Mouse (Mus musculus) hindbrain, embryonic 10.5 days (tissue): ENCODE data around the gene Timp3. TPM values are rescaled to one million over a fixed set of nuclear protein-coding genes. Genes with fewer than 3 reads are reported as not detected.

Source experiments
- DNase-seq: peaks from one replicate; pipeline ENCODE4 v3.0.0-alpha.2; 2017; ENCODE audit warnings: low spot score
- H3K27ac ChIP-seq: fragments of 300-500 bp; sonication (generic); 2 replicates; pipeline ENCODE4 v1.5.1; 2016; ENCODE audit warnings: mild to moderate bottlenecking, moderate library complexity
- H3K27me3 ChIP-seq: fragments of 300-500 bp; sonication (generic); 2 replicates; pipeline ENCODE4 v1.6.1; 2016; ENCODE audit warnings: mild to moderate bottlenecking; ENCODE audit not compliant: poor library complexity, insufficient read depth, severe bottlenecking
- H3K36me3 ChIP-seq: fragments of 300-500 bp; sonication (generic); 2 replicates; pipeline ENCODE4 v1.6.1; 2016; ENCODE audit warnings: mild to moderate bottlenecking, moderate library complexity
- H3K4me1 ChIP-seq: fragments of 300-500 bp; sonication (generic); replicated peaks from 2 replicates; pipeline ENCODE4 v1.6.1; 2016; ENCODE audit warnings: mild to moderate bottlenecking
- H3K4me3 ChIP-seq: fragments of 300-500 bp; sonication (generic); 2 replicates; pipeline ENCODE4 v1.5.1; 2016; ENCODE audit warnings: mild to moderate bottlenecking, moderate library complexity
- H3K9me3 ChIP-seq: fragments of 300-500 bp; sonication (generic); 2 replicates; pipeline ENCODE4 v1.6.1; 2016; ENCODE audit warnings: mild to moderate bottlenecking, moderate library complexity
- WGBS: fragments of 180-500 bp; shearing (Covaris S2); methylation state at CpG from one replicate; pipeline ENCODE4 v1.1.7; 2016; 5-methylcytosine and 5-hydroxymethylcytosine counted together
- polyA plus RNA-seq: library from polyadenylated mRNA; unstranded; fragments of >200 nt; fragmentation: Nextera tagmentation; extraction: Ambion mirVana; gene quantifications from 2 replicates; pipeline ENCODE4 v1.2.1, GENCODE M21; 2016

Timp3 gene
- polyA plus RNA-seq, 1 experiment from 2014 or later = 24.8 TPM

DNA sequence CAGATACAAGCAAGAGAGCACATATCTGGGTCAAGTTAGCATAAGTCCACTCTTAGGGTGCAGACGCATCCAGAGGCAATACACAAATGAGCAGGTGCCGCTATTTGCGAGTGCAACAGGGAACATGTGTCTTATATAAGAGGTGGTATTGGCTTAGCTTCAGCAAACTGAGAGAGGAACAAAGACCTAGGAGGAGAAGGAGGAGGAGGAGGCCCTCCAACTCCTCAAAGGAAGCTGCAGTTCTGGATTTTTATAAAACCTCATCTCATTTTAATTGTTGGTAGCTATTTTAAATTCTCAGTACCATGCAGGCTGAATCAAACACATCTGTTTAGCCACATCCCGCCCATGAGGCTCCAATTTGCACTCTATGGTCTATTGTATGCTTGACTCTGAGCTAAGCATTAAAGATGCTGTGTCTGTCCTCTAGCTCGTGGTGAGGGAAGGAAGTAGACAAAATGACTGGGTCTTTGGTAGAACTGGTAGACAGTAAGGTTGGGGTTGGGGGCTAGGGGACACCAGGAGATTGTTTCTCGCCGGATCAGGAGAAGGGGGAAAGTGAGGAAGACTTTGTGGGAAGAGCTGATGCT, 20.5 kb upstream of the Timp3 start:
- H3K27ac ChIP-seq = no peak overlapping the region
- no peak overlapping the region for H3K4me3 ChIP-seq
- H3K9me3 ChIP-seq = no peaks in the 10 kb centered on the region
- 93% methylated on average over 7 of the region's 7 CpGs for WGBS
- H3K4me1 ChIP-seq = no peaks in the 10 kb centered on the region
- H3K27me3 ChIP-seq = no peaks in the 10 kb centered on the region
- H3K36me3 ChIP-seq = no peaks in the 10 kb centered on the region
- DNase-seq = no peak

DNA sequence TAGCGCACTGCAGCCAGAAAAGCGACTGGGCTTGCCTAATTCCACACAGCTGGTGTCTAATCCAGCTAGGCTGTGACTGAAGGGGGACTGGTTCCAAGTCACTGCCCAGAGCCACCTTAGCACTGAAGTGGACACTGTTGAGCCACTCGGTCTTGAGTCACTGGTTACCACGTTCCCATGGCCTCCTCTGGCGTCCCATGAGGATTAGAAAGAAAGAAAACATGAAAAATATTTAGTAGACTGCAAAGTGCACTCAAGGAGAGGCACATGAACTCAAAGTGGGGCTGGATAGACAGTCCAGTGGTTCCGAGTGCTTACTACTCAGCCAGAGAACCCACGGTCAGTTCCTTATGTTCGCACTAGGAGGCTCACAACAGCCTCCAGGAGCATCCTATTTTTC, 18.9 kb upstream of the Timp3 start:
- H3K36me3 ChIP-seq = no peaks in the 10 kb centered on the region
- H3K4me1 ChIP-seq = no peaks in the 10 kb centered on the region
- H3K4me3 ChIP-seq = no peak overlapping the region
- H3K27ac ChIP-seq = no peak overlapping the region
- no peaks in the 10 kb centered on the region for H3K9me3 ChIP-seq
- H3K27me3 ChIP-seq = no peaks in the 10 kb centered on the region
- 90% methylated on average over 8 of the region's 8 CpGs for WGBS
- DNase-seq = no peak

DNA sequence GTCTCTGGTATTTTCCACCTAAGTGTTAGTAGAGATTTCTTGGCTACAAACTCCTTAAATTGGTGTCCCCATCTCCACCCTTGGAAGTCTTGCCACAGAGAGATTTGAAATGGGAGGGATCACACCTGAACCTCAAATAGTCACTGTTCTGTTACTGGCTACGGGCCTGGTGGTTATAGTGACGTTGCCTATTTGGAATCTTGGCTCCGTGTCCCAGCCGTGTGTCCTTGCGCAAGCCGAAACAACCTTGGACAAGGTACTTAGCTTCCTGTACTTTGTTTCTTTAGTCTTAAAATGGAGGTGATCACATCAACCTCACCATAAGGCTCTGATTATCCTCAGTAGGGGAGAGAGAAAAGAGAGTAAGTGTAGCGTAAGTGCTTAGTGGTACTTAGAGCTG, 13.7 kb upstream of the Timp3 start:
- no peak overlapping the region for H3K4me3 ChIP-seq
- no peaks in the 10 kb centered on the region for H3K27me3 ChIP-seq
- 92% methylated on average over 7 of the region's 7 CpGs for WGBS
- H3K9me3 ChIP-seq = no peaks in the 10 kb centered on the region
- no peaks in the 10 kb centered on the region for H3K4me1 ChIP-seq
- no peak overlapping the region for H3K27ac ChIP-seq
- no peak for DNase-seq
- no peaks in the 10 kb centered on the region for H3K36me3 ChIP-seq

DNA sequence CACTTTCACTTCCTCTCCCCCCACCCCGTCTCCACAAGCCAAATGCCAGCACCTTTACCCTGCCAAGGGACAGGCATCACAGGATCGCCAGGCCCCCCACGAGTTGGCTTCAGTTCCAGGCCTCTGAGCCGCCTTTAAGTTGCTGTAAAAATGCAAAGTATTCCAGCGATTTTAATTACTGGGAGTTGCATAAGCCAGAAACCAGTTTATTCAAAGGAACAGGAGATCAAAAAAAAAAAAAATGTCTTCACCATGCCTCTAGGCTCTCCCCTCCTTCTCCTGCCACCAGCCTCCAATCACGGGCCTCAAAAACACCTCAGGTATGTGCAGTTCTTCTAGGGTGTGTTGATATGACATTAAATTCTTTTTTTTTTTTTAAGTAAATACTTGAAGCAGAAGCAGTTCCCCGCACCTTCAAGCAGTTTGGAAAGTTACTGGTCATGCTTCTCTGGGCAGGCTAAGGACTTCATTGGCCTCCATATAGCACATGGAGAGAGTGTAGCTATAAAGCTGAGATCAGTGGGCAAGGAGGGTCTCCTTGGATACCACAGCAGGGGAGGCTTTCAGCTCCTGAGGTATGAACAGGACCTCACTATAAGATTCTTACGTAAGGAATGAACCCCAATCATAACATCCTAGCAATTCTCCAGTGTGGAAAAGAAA, 9.9 kb upstream of the Timp3 start:
- no peaks in the 10 kb centered on the region for H3K27me3 ChIP-seq
- H3K4me1 ChIP-seq = peaks cover 10% of the 10 kb centered on the region
- no peak overlapping the region for H3K27ac ChIP-seq
- no peak overlapping the region for H3K4me3 ChIP-seq
- DNase-seq = no peak
- WGBS = 84% methylated on average over 8 of the region's 8 CpGs
- no peaks in the 10 kb centered on the region for H3K36me3 ChIP-seq
- no peaks in the 10 kb centered on the region for H3K9me3 ChIP-seq

DNA sequence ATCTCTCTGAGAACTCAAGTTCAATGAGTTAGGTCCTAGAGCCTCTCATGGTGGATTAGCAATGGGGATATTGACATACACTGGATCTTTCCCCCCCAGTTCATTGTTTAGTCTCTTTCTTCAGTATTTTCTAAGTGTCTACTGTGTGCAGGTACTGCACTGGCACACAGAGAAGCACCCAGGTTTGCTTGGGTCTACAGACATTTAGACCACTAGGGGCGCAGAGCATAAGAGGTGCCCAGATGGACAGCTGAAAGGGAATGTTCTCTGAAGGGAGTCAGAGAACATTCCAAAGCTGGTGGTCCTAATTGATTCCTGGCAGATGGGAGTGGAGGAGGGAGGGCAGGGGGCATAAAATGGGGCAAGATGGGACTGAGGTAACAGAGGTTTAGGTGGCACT, 6.3 kb upstream of the Timp3 start:
- H3K9me3 ChIP-seq = no peaks in the 10 kb centered on the region
- H3K4me1 ChIP-seq = peaks cover 21% of the 10 kb centered on the region
- peaks cover 24% of the 10 kb centered on the region for H3K27me3 ChIP-seq
- no peak overlapping the region for H3K4me3 ChIP-seq
- DNase-seq = no peak
- 87% methylated on average over 1 of the region's 1 CpGs for WGBS
- no peaks in the 10 kb centered on the region for H3K36me3 ChIP-seq
- no peak overlapping the region for H3K27ac ChIP-seq

DNA sequence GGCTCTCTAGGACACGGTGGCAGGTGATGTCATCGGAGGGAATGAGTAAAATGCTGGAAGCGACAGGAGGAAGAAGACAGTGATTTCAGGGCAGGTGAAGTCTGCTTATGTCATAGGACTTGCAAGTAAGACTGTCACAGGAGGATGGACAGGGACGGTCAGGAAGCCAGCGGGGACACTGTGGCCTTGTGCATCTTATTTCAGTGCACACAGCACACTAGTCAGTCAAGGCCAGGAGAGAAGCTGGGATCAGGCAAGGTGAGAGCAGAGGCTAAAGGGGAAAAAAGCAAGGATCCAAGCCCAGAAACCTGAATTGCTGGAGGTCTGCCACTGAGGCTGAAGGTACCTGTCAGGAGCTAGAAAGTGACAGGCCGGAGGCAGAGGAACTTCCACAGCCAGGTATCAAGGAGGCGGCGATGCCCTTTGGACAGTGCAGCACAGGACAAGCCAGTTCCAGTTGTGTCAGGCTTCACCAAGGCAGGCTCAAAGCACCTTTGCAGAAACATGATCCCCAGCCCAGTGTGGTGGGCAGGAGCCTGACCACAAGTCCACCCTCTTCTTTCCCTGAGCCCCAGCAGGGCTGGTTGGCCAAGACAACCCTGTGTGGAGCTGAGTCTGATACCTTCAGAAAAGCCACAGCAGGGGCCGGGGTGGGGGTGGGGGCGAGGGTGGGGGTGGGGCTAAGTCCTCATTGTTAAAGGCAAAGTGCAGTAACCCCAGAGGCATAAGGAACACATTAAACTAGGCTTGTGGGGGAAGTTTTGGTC, 5.4 kb upstream of the Timp3 start:
- 59% methylated on average over 10 of the region's 10 CpGs for WGBS
- H3K27me3 ChIP-seq = peaks cover 33% of the 10 kb centered on the region
- no peaks in the 10 kb centered on the region for H3K9me3 ChIP-seq
- peaks cover 23% of the 10 kb centered on the region for H3K4me1 ChIP-seq
- DNase-seq = peak; percentile 36
- no peaks in the 10 kb centered on the region for H3K36me3 ChIP-seq
- no peak overlapping the region for H3K4me3 ChIP-seq
- peak overlapping the region; percentile 77 for H3K27ac ChIP-seq

DNA sequence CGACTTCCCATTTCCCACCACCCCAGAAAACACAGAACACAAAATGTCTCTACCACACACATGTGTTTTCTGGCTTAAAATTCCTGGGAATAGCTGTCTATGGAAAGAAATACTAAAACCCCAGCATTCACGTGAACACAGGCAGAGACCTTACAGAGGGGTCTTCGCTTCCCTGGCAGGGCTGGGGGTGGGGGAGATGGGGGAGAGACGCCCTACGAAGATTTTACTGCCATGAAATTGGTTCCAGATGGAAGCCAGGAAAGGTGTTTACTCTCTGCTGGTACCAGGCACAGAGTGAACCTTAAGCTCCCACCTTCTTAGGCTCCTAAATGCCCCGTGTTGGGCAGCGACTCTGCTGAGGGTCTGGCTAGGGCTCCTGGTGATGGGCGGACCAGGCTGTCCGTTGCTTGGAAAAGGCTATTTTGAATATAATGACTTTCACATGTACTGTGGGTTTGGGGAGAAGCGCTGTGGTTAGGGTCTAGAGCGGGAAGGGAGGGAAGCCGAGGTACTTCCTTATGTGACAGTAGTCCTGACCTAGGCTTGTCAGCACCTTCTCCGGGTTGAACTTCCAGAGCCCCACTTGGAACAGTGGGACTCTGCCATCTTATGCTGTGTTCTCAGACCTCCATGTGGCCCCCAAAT, 4.6 kb upstream of the Timp3 start:
- Histone ChIP-seq H3K4me3 (peak overlapping the region; percentile 42), H3K27ac (peak overlapping the region; percentile 77), H3K4me1 (peaks cover 31% of the 10 kb centered on the region), H3K9me3 (no peaks in the 10 kb centered on the region), H3K36me3 (no peaks in the 10 kb centered on the region), H3K27me3 (peaks cover 34% of the 10 kb centered on the region)
- 17% methylated on average over 13 of the region's 13 CpGs for WGBS
- no peak for DNase-seq

DNA sequence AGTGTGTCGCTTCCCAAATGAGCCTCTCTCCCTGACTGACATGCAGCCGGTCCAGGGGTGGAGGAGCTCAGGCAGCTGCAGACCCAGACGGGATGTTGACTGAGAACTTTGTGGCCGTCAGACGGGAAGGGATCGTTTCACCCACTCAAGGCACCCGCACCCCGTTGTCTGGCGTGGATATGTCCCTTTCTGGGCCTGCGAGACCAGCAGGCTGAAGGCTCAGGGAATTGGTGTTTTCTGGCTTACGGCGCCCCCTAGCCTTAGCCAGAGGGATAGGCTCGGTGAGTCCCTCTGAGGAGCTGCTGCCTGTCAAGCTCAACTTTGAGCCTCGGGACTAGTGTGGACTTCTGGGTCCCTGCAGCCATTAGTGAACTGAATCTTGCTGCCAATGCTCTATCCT, 4.1 kb upstream of the Timp3 start:
- peaks cover 36% of the 10 kb centered on the region for H3K4me1 ChIP-seq
- no peaks in the 10 kb centered on the region for H3K9me3 ChIP-seq
- H3K36me3 ChIP-seq = no peaks in the 10 kb centered on the region
- peak; percentile 83 for DNase-seq
- H3K27me3 ChIP-seq = peaks cover 35% of the 10 kb centered on the region
- 5% methylated on average over 14 of the region's 14 CpGs for WGBS
- peak overlapping the region; percentile 77 for H3K27ac ChIP-seq
- H3K4me3 ChIP-seq = peak overlapping the region; percentile 42

DNA sequence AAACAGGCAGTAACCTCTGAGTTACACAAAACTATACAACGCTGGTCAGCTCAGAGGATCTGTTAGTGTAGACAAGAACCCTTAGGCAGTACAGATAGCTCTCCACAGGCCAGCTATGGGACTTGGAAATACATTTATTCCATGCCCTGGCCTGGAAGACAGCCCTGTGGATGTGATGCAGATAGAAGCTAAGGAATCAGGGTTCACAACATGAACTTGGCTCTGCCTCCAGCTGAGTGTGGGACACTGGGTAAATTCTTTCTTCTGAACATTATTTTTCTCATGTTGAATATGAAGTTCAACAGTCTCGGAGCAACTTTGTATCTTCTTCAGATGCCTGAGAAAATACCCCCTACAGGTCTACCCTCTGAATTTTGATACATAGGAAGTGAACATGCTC, 2.9 kb upstream of the Timp3 start:
- WGBS = 88% methylated on average over 2 of the region's 2 CpGs
- Histone ChIP-seq H3K27ac (no peak overlapping the region), H3K27me3 (peaks cover 47% of the 10 kb centered on the region), H3K9me3 (no peaks in the 10 kb centered on the region), H3K4me3 (no peak overlapping the region), H3K4me1 (peaks cover 48% of the 10 kb centered on the region), H3K36me3 (no peaks in the 10 kb centered on the region)
- DNase-seq = no peak

DNA sequence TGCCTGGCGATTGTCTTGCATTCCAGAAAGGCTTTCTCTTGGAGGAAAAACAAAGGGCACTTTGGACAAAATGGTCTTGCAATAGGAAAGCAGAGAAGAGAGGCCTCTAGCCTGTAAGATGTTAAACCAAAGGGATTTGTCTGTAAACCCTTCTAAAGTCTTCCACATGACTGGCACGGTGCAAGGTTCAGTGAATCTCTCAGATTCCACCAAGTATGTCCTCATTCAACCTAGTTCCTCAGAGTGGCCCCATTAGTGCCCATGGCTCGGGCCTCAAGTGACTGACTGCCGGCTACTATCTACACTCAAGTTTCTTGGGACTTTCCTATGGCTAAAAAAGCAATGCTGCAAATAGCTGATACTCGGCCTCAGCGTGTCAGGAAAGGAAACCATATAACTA, 1.8 kb upstream of the Timp3 start:
- 73% methylated on average over 6 of the region's 6 CpGs for WGBS
- Histone ChIP-seq H3K9me3 (no peaks in the 10 kb centered on the region), H3K27ac (no peak overlapping the region), H3K36me3 (no peaks in the 10 kb centered on the region), H3K4me1 (peaks cover 58% of the 10 kb centered on the region), H3K4me3 (no peak overlapping the region), H3K27me3 (peaks cover 50% of the 10 kb centered on the region)
- no peak for DNase-seq

DNA sequence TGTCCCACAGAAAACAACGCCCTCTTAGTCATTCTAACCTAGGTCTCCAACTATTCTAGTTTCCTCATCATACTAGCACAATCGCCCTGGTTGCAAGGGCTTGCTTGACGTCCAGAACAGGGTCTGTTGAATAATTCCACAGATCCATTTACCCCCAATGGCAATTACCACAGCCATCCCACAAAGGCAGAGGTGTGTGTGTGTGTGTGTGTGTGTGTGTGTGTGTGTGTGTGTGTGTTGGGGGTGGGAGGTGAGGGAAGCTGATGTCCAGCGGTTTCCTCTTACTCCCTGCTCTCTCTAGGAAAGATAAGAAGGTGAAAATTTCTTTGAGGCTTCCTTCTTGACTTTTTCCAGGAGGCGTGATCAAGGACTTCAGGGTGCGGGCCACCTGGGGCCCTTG, 377 bp upstream of the Timp3 start:
- peak overlapping the region; percentile 71 for H3K4me3 ChIP-seq
- peaks cover 65% of the 10 kb centered on the region for H3K4me1 ChIP-seq
- H3K36me3 ChIP-seq = no peaks in the 10 kb centered on the region
- H3K9me3 ChIP-seq = no peaks in the 10 kb centered on the region
- H3K27ac ChIP-seq = peak overlapping the region; percentile 82
- DNase-seq = no peak
- H3K27me3 ChIP-seq = peaks cover 50% of the 10 kb centered on the region
- WGBS = 33% methylated on average over 6 of the region's 6 CpGs

DNA sequence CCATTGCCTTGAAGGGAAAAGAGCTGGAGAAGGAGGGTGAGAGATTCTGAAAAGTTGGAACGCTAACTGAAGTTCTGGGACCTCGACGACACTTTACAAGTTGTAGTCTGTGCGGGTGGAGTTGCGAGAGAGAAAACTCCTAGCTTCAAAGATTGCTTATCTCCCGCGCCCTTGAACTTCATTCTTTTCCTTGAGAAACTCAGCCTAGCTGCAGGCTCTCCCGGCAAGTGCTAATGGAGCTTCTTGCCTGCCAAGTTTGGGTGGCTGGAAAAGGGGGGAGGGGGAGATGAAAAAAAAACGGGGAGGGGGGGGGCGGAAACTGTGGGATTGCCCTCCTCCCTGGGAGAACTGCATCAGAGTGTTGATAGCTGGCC, 932 bp downstream of the Timp3 start:
- peak overlapping the region; percentile 82 for H3K27ac ChIP-seq
- H3K36me3 ChIP-seq = no peaks in the 10 kb centered on the region
- H3K4me3 ChIP-seq = peak overlapping the region; percentile 71
- peaks cover 50% of the 10 kb centered on the region for H3K27me3 ChIP-seq
- 2% methylated on average over 10 of the region's 10 CpGs for WGBS
- peaks cover 54% of the 10 kb centered on the region for H3K4me1 ChIP-seq
- no peaks in the 10 kb centered on the region for H3K9me3 ChIP-seq
- DNase-seq = no peak
